Mouse (Mus musculus): ENCODE data around the gene Vars2. TPM values are rescaled to one million over a fixed set of nuclear protein-coding genes. Genes with fewer than 3 reads are reported as not detected.

The Vars2 gene
- polyA plus RNA-seq, 1 experiment from 2014 or later, result 22.8 TPM

DNA sequence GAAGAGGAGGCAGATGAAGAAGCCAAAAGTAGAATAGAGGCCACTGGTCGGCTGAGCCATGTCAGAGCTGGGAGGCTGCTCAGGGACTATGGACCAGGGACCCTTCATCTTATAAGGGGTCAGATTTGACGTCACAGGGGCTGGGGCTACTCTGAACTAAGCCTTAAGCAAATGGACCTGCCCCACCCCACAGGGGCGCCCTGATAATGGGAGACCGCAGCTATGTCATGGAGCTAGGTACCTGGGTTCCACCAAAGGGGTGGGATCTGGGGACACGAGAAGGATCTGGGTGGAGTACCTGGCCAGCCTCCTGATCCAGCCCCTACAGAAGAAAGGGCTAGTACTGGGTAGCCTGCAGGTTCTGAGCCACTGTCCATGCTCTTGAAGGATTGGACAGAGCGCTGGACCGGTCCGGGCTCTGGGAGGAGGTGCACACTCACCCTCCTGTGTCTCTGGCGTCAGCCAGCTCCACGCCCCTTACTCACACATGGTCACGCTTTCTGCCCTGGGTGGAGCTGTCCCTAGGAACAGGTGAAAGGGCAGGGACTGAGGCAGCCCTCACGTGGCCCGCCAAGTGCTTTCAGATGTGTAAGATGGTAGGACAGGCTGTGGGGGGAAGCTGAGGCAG is 23.7 kb downstream of the Vars2 start, which contains the start of gene Mucl3:
Mucl3 (minus strand) TSS at position 87 of the 628 bp plus-strand sequence.
- no peaks in the 10 kb centered on the region for H3K9me3 ChIP-seq (ENCODE audit: control insufficient read depth, low read length)
- no peak within 1 kb of the TSS for H3K27ac ChIP-seq (ENCODE audit: low read length)
- peaks cover 6% of the 10 kb centered on the region; the same call in 1 of the 2 replicates for H3K4me1 ChIP-seq (ENCODE audit: control insufficient read depth, insufficient read depth, low read length)
- no peaks in the 10 kb centered on the region for H3K27me3 ChIP-seq (replicated peaks; ENCODE audit: control insufficient read depth, insufficient read depth, low read length)
- H3K36me3 ChIP-seq (ENCODE audit: control insufficient read depth, insufficient read depth, low read length), result no peaks in the 10 kb centered on the region
- H3K4me2 ChIP-seq (ENCODE audit: low read depth, low read length), result no peak within 1 kb of the TSS
- H3K9ac ChIP-seq (ENCODE audit: low read depth, low read length), result no peak within 1 kb of the TSS
- 52% methylated on average over 13 of the region's 13 CpGs for WGBS
- no peak within 1 kb of the TSS for H3K4me3 ChIP-seq (ENCODE audit: low read length)
- peak; percentile 47; the same call in 1 of the 2 replicates for ATAC-seq

- Histone ChIP-seq H3K4me2 (ENCODE audit: low read depth, low read length) (peak overlapping the region; percentile 13; the same call in 1 of the 2 replicates), H3K27ac (ENCODE audit: low read length) (0 out of 2 replicates have a peak overlapping the region, but pooled peaks have one; percentile 16), H3K36me3 (ENCODE audit: control insufficient read depth, insufficient read depth, low read length) (no peaks in the 10 kb centered on the region), H3K4me1 (ENCODE audit: control insufficient read depth, insufficient read depth, low read length) (peaks cover 9% of the 10 kb centered on the region; the same call in 1 of the 2 replicates), H3K9me3 (ENCODE audit: control insufficient read depth, low read length) (no peaks in the 10 kb centered on the region), H3K27me3 (replicated peaks; ENCODE audit: control insufficient read depth, insufficient read depth, low read length) (no peaks in the 10 kb centered on the region), H3K4me3 (ENCODE audit: low read length) (no peak overlapping the region), H3K9ac (ENCODE audit: low read depth, low read length) (no peak overlapping the region)
- ATAC-seq, result no peak
- 68% methylated on average over 6 of the region's 6 CpGs for WGBS
Measured at GRCm38 (mm10) chr17:35639352-35639751, 28.0 kb downstream of the Vars2 start.

DNA sequence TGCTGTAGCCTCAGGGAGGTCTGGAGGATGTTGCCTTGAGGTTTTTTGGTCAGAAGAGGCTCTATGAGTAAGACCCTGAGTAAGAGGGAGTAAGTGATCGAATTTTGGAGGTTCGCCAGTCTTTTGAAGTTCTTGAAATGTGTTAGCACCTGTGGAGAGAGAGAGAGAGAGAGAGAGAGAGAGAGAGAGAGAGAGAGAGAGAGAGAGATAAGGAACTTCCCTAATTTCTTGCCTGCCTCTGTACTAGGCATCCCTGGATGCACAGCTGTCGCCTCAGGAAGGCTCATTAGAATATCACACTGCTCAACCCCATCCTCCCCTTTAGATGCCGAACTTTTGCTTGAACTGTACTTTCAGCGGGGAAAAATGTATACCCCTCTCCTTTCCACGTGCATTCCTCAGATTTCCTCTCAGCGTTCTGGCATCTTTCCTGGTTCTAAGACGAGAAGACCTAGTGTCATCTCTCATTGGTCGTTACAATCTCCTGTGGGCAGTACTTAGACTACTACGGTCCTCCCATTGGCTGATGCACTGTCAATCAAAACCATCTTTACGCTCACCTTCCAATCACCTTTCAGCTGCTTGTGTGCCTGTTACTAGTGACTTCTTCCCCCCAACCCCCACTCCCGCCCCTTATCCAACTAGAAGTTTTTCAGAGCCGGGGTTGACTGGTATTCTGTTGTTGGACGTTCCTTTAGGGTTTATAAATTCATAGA is 28.8 kb downstream of the Vars2 start:
- 0 out of 2 replicates have a peak overlapping the region, but pooled peaks have one; percentile 12 for H3K9ac ChIP-seq (ENCODE audit: low read depth, low read length)
- peak overlapping the region; percentile 5; the same call in 1 of the 2 replicates for H3K4me3 ChIP-seq (ENCODE audit: low read length)
- H3K4me2 ChIP-seq (ENCODE audit: low read depth, low read length), result peak overlapping the region; percentile 13; the same call in 1 of the 2 replicates
- 28% methylated on average over 14 of the region's 14 CpGs for WGBS
- H3K27ac ChIP-seq (ENCODE audit: low read length), result peak overlapping the region; percentile 26
- peak; percentile 85 for ATAC-seq
- 0 out of 2 replicates have a peak, but pooled peaks cover 6% of the 10 kb centered on the region for H3K4me1 ChIP-seq (ENCODE audit: control insufficient read depth, insufficient read depth, low read length)
- no peaks in the 10 kb centered on the region for H3K36me3 ChIP-seq (ENCODE audit: control insufficient read depth, insufficient read depth, low read length)
- no peaks in the 10 kb centered on the region for H3K27me3 ChIP-seq (replicated peaks; ENCODE audit: control insufficient read depth, insufficient read depth, low read length)
- H3K9me3 ChIP-seq (ENCODE audit: control insufficient read depth, low read length), result no peaks in the 10 kb centered on the region

- no peaks in the 10 kb centered on the region for H3K9me3 ChIP-seq (ENCODE audit: control insufficient read depth, low read length)
- H3K27me3 ChIP-seq (replicated peaks; ENCODE audit: control insufficient read depth, insufficient read depth, low read length), result no peaks in the 10 kb centered on the region
- no peak overlapping the region; the same call in 1 of the 2 replicates for H3K4me2 ChIP-seq (ENCODE audit: low read depth, low read length)
- 0 out of 2 replicates have a peak, but pooled peaks cover 6% of the 10 kb centered on the region for H3K4me1 ChIP-seq (ENCODE audit: control insufficient read depth, insufficient read depth, low read length)
- H3K27ac ChIP-seq (ENCODE audit: low read length), result no peak overlapping the region
- whole genome bisulfite sequencing, result 43% methylated on average over 5 of the region's 5 CpGs
- H3K4me3 ChIP-seq (ENCODE audit: low read length), result no peak overlapping the region
- no peak for ATAC-seq
- no peak overlapping the region for H3K9ac ChIP-seq (ENCODE audit: low read depth, low read length)
- H3K36me3 ChIP-seq (ENCODE audit: control insufficient read depth, insufficient read depth, low read length), result no peaks in the 10 kb centered on the region
Measured at GRCm38 (mm10) chr17:35636363-35636762, 31.0 kb downstream of the Vars2 start.

GRCm38 (mm10) chr17:35635699-35636111 is 31.7 kb downstream of the Vars2 start:
- Histone ChIP-seq H3K27ac (ENCODE audit: low read length) (no peak overlapping the region), H3K4me1 (ENCODE audit: control insufficient read depth, insufficient read depth, low read length) (0 out of 2 replicates have a peak, but pooled peaks cover 6% of the 10 kb centered on the region), H3K4me2 (ENCODE audit: low read depth, low read length) (peak overlapping the region; percentile 85), H3K9ac (ENCODE audit: low read depth, low read length) (peak overlapping the region; percentile 44), H3K4me3 (ENCODE audit: low read length) (peak overlapping the region; percentile 49), H3K9me3 (ENCODE audit: control insufficient read depth, low read length) (no peaks in the 10 kb centered on the region), H3K27me3 (replicated peaks; ENCODE audit: control insufficient read depth, insufficient read depth, low read length) (no peaks in the 10 kb centered on the region), H3K36me3 (ENCODE audit: control insufficient read depth, insufficient read depth, low read length) (no peaks in the 10 kb centered on the region)
- ATAC-seq, result peak; percentile 42
- WGBS, result 1% methylated on average over 15 of the region's 15 CpGs

DNA sequence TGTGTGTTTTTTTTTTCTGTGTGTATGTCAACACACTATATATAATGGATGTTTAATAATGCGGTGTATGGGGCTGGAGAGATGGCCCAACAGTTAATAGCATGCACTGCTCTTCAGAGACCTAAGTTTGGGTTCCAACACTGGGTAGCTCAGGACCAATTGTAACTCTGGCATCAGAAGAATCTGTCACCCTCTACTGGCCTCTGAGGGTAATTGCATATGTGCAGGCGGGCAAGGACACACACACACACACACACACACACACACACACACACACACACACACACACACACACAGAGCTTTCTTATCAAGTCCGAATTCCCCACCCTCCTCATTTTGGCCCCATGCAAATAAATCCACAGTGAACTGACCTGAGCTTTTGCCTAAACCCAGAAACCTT is 32.2 kb downstream of the Vars2 start:
- WGBS, result 84% methylated on average over 3 of the region's 3 CpGs
- H3K9ac ChIP-seq (ENCODE audit: low read depth, low read length), result no peak overlapping the region
- no peaks in the 10 kb centered on the region for H3K27me3 ChIP-seq (replicated peaks; ENCODE audit: control insufficient read depth, insufficient read depth, low read length)
- no peaks in the 10 kb centered on the region for H3K9me3 ChIP-seq (ENCODE audit: control insufficient read depth, low read length)
- no peak overlapping the region for H3K4me2 ChIP-seq (ENCODE audit: low read depth, low read length)
- no peak for ATAC-seq
- H3K27ac ChIP-seq (ENCODE audit: low read length), result no peak overlapping the region
- 0 out of 2 replicates have a peak, but pooled peaks cover 6% of the 10 kb centered on the region for H3K4me1 ChIP-seq (ENCODE audit: control insufficient read depth, insufficient read depth, low read length)
- H3K4me3 ChIP-seq (ENCODE audit: low read length), result no peak overlapping the region
- H3K36me3 ChIP-seq (ENCODE audit: control insufficient read depth, insufficient read depth, low read length), result no peaks in the 10 kb centered on the region

DNA sequence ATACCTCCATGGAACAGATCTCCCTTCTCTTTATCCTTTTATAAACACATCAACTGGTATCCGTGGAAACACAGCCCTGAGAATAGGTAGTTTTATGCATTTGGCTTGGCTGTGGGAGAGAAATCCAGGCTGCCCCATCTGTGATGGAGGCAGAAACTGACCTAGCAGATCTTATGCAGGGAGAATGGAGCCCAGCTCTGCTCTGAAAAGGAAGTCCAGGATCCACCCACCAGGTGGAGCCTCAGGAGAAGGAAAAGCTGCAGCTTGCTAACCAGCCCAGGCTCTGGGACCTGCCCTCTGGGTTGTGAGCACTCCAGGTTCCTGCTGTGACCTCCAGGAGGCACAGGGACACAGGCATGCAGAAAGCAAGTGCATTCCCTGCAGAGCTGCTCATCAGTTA is 33.4 kb downstream of the Vars2 start:
- H3K36me3 ChIP-seq (ENCODE audit: control insufficient read depth, insufficient read depth, low read length), result no peaks in the 10 kb centered on the region
- peak; percentile 63 for ATAC-seq
- WGBS, result 3% methylated on average over 1 of the region's 1 CpGs
- no peak overlapping the region for H3K9ac ChIP-seq (ENCODE audit: low read depth, low read length)
- no peak overlapping the region for H3K4me2 ChIP-seq (ENCODE audit: low read depth, low read length)
- no peaks in the 10 kb centered on the region for H3K27me3 ChIP-seq (replicated peaks; ENCODE audit: control insufficient read depth, insufficient read depth, low read length)
- H3K9me3 ChIP-seq (ENCODE audit: control insufficient read depth, low read length), result no peaks in the 10 kb centered on the region
- no peak overlapping the region for H3K4me3 ChIP-seq (ENCODE audit: low read length)
- no peak overlapping the region for H3K27ac ChIP-seq (ENCODE audit: low read length)
- H3K4me1 ChIP-seq (ENCODE audit: control insufficient read depth, insufficient read depth, low read length), result 0 out of 2 replicates have a peak, but pooled peaks cover 3% of the 10 kb centered on the region

GRCm38 (mm10) chr17:35626537-35626936 is 40.9 kb downstream of the Vars2 start, which contains the start of gene Gm9573:
Gene Gm9573, minus strand, starts transcription at chr17:35626637.
- H3K36me3 ChIP-seq (ENCODE audit: control insufficient read depth, insufficient read depth, low read length), result no peaks in the 10 kb centered on the region
- H3K27ac ChIP-seq (ENCODE audit: low read length), result no peak within 1 kb of the TSS
- no peaks in the 10 kb centered on the region for H3K27me3 ChIP-seq (replicated peaks; ENCODE audit: control insufficient read depth, insufficient read depth, low read length)
- H3K4me3 ChIP-seq (ENCODE audit: low read length), result no peak within 1 kb of the TSS
- no peak within 1 kb of the TSS for H3K9ac ChIP-seq (ENCODE audit: low read depth, low read length)
- ATAC-seq, result no peak
- no peaks in the 10 kb centered on the region for H3K9me3 ChIP-seq (ENCODE audit: control insufficient read depth, low read length)
- 84% methylated on average over 7 of the region's 7 CpGs for WGBS
- no peak within 1 kb of the TSS for H3K4me2 ChIP-seq (ENCODE audit: low read depth, low read length)
- no peaks in the 10 kb centered on the region for H3K4me1 ChIP-seq (ENCODE audit: control insufficient read depth, insufficient read depth, low read length)

GRCm38 (mm10) chr17:35617127-35617526 is 50.3 kb downstream of the Vars2 start:
- no peaks in the 10 kb centered on the region for H3K27me3 ChIP-seq (replicated peaks; ENCODE audit: control insufficient read depth, insufficient read depth, low read length)
- H3K4me3 ChIP-seq (ENCODE audit: low read length), result no peak overlapping the region
- ATAC-seq, result no peak
- no peaks in the 10 kb centered on the region for H3K4me1 ChIP-seq (ENCODE audit: control insufficient read depth, insufficient read depth, low read length)
- H3K9me3 ChIP-seq (ENCODE audit: control insufficient read depth, low read length), result no peaks in the 10 kb centered on the region
- H3K27ac ChIP-seq (ENCODE audit: low read length), result no peak overlapping the region
- 82% methylated on average over 4 of the region's 4 CpGs for WGBS
- no peak overlapping the region for H3K9ac ChIP-seq (ENCODE audit: low read depth, low read length)
- no peak overlapping the region for H3K4me2 ChIP-seq (ENCODE audit: low read depth, low read length)
- no peaks in the 10 kb centered on the region for H3K36me3 ChIP-seq (ENCODE audit: control insufficient read depth, insufficient read depth, low read length)
